Mouse (Mus musculus): ENCODE measurements at regions not wholly inside any gene's neighbourhood (a gene's known extent, or its start where the extent isn't known, plus 50 kb on each side); places are given as distances from the start of the nearest gene placed in this dataset.

DNA sequence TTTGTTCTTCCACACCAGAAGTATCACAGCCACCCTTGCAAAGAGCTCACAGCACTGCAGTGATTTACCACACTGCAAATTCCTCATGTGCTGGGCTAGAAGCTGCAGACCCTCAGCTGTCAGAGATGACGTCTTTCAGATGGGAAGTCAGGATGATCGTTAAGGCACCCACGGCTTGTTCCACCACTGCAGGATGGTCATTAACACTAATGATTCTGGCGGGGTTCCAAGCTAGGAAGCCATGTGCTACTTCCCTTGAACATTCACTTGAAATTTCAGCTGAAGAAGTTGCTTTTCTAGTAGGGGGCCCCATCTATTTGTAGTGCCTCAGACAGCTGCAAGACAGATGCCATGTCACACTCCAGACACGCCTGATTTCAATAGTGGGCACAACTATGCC lies 181.8 kb upstream of the Gm10295 start:
- no peak overlapping the region for H3K4me2 ChIP-seq
- 56% methylated on average over 5 of the region's 5 CpGs for WGBS
- H3K9me3 ChIP-seq, result no peaks in the 10 kb centered on the region
- H3K27me3 ChIP-seq (replicated peaks), result no peaks in the 10 kb centered on the region
- no peak overlapping the region for H3K27ac ChIP-seq
- H3K4me1 ChIP-seq, result no peaks in the 10 kb centered on the region; the same call in 1 of the 2 replicates
- no peak overlapping the region for H3K9ac ChIP-seq
- no peaks in the 10 kb centered on the region for H3K36me3 ChIP-seq (replicated peaks)
- no peak for ATAC-seq (replicated peaks)
- H3K4me3 ChIP-seq, result no peak overlapping the region

- ATAC-seq (replicated peaks), result no peak
- Histone ChIP-seq H3K9ac (no peak overlapping the region), H3K27me3 (replicated peaks) (no peaks in the 10 kb centered on the region), H3K36me3 (replicated peaks) (no peaks in the 10 kb centered on the region), H3K27ac (no peak overlapping the region), H3K4me2 (no peak overlapping the region), H3K4me1 (no peaks in the 10 kb centered on the region; the same call in 1 of the 2 replicates), H3K4me3 (no peak overlapping the region), H3K9me3 (no peaks in the 10 kb centered on the region)
- WGBS, result 64% methylated on average over 6 of the region's 6 CpGs
Observed at GRCm38 (mm10) chr7:71531496-71531895, 180.2 kb upstream of the Gm10295 start.

- H3K4me3 ChIP-seq, result no peak overlapping the region
- H3K4me1 ChIP-seq, result no peaks in the 10 kb centered on the region; the same call in 1 of the 2 replicates
- H3K36me3 ChIP-seq (replicated peaks), result no peaks in the 10 kb centered on the region
- H3K9ac ChIP-seq, result no peak overlapping the region
- no peaks in the 10 kb centered on the region for H3K27me3 ChIP-seq (replicated peaks)
- ATAC-seq (replicated peaks), result no peak
- no peak overlapping the region for H3K27ac ChIP-seq
- 88% methylated on average over 4 of the region's 4 CpGs for WGBS
- H3K4me2 ChIP-seq, result no peak overlapping the region
- no peaks in the 10 kb centered on the region for H3K9me3 ChIP-seq
Observed at GRCm38 (mm10) chr7:71530922-71531321, 179.6 kb upstream of the Gm10295 start.

DNA sequence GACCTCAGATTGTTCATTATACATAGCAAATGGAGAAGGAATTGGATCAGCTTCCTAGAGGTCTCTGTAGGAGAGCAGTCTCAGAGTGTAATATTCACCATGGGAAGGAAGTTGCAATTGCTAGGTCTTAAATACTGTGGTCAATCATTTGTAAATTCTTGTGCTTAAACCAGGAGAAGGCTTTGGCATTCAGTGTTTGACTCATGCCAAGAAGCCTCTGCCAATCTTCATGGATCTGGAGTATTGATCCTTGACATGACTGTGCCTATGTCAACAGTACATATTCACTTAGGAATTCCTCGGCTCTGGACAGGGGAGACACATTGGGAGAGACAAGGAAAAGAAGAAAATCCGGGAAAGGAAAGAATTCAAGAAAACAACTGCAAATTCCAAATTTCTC lies 174.9 kb upstream of the Gm10295 start:
- 79% methylated on average over 2 of the region's 2 CpGs for WGBS
- Histone ChIP-seq H3K9ac (no peak overlapping the region), H3K36me3 (replicated peaks) (no peaks in the 10 kb centered on the region), H3K4me2 (no peak overlapping the region), H3K4me3 (no peak overlapping the region), H3K9me3 (no peaks in the 10 kb centered on the region), H3K27me3 (replicated peaks) (no peaks in the 10 kb centered on the region), H3K4me1 (no peaks in the 10 kb centered on the region), H3K27ac (no peak overlapping the region)
- ATAC-seq (replicated peaks), result no peak

DNA sequence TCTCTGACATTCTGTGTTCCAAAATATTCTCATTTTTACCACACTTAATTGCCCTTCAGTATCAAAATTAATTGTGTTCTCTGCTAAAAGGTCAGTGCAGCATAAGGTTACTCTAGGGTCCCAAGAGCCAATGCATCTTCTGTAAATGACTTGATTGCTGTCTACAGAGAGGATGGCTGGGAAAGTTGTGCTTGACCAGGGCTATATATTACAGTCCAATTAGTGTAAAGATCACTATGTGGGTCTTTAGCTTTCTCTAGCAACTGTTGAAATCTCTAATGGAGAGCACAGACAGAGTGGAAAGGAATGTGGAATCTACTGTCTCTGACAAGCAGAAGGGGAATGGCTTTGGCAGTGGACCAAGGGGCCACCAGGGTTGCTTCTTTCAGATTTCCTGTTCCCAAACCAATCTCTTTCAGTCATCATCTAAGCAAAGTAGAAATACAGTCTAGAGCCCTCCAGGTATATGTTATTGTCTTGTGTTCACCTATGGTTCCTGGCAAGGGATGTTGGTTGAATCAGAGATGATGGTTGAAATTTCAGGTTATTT lies 173.4 kb upstream of the Gm10295 start:
- no peak overlapping the region for H3K9ac ChIP-seq
- H3K27me3 ChIP-seq (replicated peaks), result no peaks in the 10 kb centered on the region
- no peaks in the 10 kb centered on the region for H3K36me3 ChIP-seq (replicated peaks)
- no peaks in the 10 kb centered on the region for H3K4me1 ChIP-seq
- H3K4me2 ChIP-seq, result no peak overlapping the region
- no peaks in the 10 kb centered on the region for H3K9me3 ChIP-seq
- no peak for ATAC-seq (replicated peaks)
- no peak overlapping the region for H3K27ac ChIP-seq
- H3K4me3 ChIP-seq, result no peak overlapping the region

DNA sequence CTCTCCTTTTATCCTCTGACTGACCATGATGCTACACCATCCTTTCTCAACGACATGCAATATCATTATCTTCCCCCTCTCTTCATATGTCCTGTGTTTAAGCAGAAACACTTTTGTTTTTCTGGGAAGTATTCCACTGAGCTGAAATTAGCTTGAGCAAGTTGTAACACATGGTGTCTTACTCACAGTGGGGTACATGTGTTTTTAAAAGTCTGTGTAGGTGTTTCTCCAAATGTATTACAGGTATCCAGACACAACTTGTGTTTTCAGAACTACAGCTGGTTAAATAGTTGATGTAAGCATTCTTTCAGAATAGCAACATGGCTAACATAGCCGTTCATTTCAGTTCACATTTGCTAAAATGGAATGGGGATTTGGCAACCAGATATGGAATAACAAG lies 172.8 kb upstream of the Gm10295 start:
- Histone ChIP-seq H3K27ac (no peak overlapping the region), H3K27me3 (replicated peaks) (no peaks in the 10 kb centered on the region), H3K4me1 (no peaks in the 10 kb centered on the region), H3K9me3 (no peaks in the 10 kb centered on the region), H3K9ac (no peak overlapping the region), H3K4me2 (no peak overlapping the region), H3K4me3 (no peak overlapping the region), H3K36me3 (replicated peaks) (no peaks in the 10 kb centered on the region)
- no peak for ATAC-seq (replicated peaks)
- 75% methylated on average over 2 of the region's 2 CpGs for WGBS

- Histone ChIP-seq H3K27ac (no peak overlapping the region), H3K4me3 (no peak overlapping the region), H3K9me3 (no peaks in the 10 kb centered on the region), H3K4me2 (no peak overlapping the region), H3K36me3 (replicated peaks) (no peaks in the 10 kb centered on the region), H3K4me1 (no peaks in the 10 kb centered on the region), H3K9ac (no peak overlapping the region), H3K27me3 (replicated peaks) (no peaks in the 10 kb centered on the region)
- WGBS, result 66% methylated on average over 3 of the region's 3 CpGs
- ATAC-seq (replicated peaks), result no peak
Observed at GRCm38 (mm10) chr7:71507379-71507778, 156.1 kb upstream of the Gm10295 start.

DNA sequence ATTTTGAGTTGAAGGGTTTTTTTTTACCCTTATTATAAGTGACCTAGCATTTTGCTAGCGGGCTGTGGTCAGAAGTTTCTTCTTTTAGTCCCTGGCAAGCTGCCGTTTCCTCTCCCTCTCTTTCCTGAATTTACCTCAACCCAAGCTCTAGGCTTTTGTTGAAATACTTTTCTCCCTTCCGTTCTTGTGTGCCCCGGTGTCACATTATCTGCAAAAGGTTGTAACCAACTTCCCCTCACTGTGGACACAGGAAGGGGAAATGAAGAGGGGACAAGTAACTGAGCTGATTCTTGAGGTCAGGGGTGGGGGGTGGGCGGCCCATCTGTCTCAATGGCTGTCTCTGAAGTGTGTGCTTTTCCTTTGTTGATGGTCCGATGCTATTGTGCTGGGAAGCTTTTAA lies 149.4 kb upstream of the Gm10295 start:
- no peak overlapping the region for H3K4me3 ChIP-seq
- H3K27ac ChIP-seq, result no peak overlapping the region
- no peaks in the 10 kb centered on the region for H3K27me3 ChIP-seq (replicated peaks)
- WGBS, result 65% methylated on average over 6 of the region's 6 CpGs
- no peak overlapping the region for H3K4me2 ChIP-seq
- no peak overlapping the region for H3K9ac ChIP-seq
- ATAC-seq (replicated peaks), result no peak
- H3K4me1 ChIP-seq, result no peaks in the 10 kb centered on the region
- no peaks in the 10 kb centered on the region for H3K9me3 ChIP-seq
- H3K36me3 ChIP-seq (replicated peaks), result no peaks in the 10 kb centered on the region

- ATAC-seq (replicated peaks), result no peak
- Histone ChIP-seq H3K9ac (no peak overlapping the region), H3K4me1 (no peaks in the 10 kb centered on the region), H3K4me2 (no peak overlapping the region), H3K36me3 (replicated peaks) (no peaks in the 10 kb centered on the region), H3K27me3 (replicated peaks) (no peaks in the 10 kb centered on the region), H3K4me3 (no peak overlapping the region), H3K27ac (no peak overlapping the region), H3K9me3 (no peaks in the 10 kb centered on the region)
- WGBS, result 78% methylated on average over 7 of the region's 7 CpGs
Observed at GRCm38 (mm10) chr7:71498123-71498522, 146.8 kb upstream of the Gm10295 start.

DNA sequence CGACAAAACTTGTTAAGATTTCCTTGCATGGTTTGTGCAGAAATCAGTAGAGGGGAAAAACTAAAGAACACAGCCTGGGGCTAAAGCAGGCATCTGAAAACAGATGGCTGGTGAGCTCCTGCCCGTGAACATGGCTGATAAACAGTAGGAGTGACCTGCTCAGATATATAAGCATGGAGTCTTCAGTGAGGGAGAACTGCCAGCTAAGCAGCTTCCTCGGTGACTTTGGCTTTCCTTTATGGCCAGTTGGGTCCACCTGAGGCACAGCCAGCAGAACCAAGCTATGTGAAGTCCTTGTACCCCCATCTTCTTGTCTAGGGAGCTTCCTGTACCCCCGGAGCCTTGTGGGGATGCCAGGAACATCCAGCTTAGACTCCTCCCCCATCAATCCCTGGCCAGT lies 139.8 kb upstream of the Gm10295 start:
- Histone ChIP-seq H3K27me3 (replicated peaks) (no peaks in the 10 kb centered on the region), H3K36me3 (replicated peaks) (no peaks in the 10 kb centered on the region), H3K27ac (no peak overlapping the region), H3K9ac (no peak overlapping the region), H3K9me3 (no peaks in the 10 kb centered on the region), H3K4me1 (no peaks in the 10 kb centered on the region), H3K4me2 (no peak overlapping the region), H3K4me3 (no peak overlapping the region)
- ATAC-seq (replicated peaks), result no peak
- WGBS, result 71% methylated on average over 4 of the region's 4 CpGs

DNA sequence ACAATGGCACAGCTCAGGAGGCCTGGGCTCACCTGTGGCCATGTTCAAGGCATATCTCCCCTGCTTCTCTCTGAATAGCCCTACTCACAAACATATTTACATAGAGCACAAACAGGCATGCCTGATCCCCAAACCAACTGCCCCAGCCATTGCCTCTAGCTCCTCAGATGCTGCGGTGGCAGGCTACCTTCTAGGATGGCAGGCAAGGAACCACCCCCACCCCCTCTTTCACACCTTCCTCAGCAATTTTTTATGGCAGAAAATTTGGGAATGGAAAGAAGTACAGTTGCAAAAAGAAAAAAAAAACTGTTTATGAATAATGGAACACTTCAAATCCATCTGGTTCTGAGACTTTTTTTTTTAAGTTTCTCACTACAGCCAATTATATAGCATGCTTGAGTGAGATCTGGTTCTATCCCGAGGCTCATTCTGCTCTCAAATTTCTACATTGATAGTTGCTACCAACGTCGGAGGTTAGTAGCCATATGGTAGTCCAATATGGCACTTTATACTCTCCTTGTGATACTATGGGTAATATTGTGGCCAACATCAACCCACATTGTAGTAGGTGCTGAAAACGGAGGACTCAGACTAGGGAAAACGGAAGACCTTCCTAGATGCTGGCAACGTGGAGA lies 136.8 kb upstream of the Gm10295 start:
- 94% methylated on average over 7 of the region's 7 CpGs for WGBS
- no peaks in the 10 kb centered on the region for H3K36me3 ChIP-seq (replicated peaks)
- no peak overlapping the region for H3K9ac ChIP-seq
- ATAC-seq (replicated peaks), result no peak
- no peak overlapping the region for H3K27ac ChIP-seq
- H3K27me3 ChIP-seq (replicated peaks), result no peaks in the 10 kb centered on the region
- H3K4me3 ChIP-seq, result no peak overlapping the region
- no peaks in the 10 kb centered on the region for H3K4me1 ChIP-seq
- H3K4me2 ChIP-seq, result no peak overlapping the region
- no peaks in the 10 kb centered on the region for H3K9me3 ChIP-seq

DNA sequence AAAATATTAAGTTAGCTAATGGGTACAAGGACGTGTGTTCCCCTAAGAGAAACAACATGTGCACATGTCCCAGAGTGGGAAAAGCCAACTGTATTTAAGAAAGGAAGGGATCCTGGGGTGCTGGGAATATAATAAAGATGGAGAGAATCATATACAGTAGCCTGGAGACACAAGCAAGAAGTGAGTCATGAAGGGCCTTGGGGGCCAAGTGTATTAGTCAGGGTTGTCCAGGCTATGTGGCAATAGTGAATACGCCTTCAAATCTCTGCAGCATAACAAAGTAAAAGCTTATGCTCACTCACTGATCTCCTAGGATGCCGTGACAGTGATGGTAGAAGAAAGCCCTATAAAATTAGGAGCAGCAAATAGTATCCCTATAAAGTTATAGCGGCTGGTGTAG lies 124.1 kb upstream of the Gm10295 start:
- Histone ChIP-seq H3K4me3 (no peak overlapping the region), H3K36me3 (replicated peaks) (no peaks in the 10 kb centered on the region), H3K27me3 (replicated peaks) (no peaks in the 10 kb centered on the region), H3K9ac (no peak overlapping the region), H3K4me1 (no peaks in the 10 kb centered on the region), H3K9me3 (no peaks in the 10 kb centered on the region), H3K27ac (no peak overlapping the region), H3K4me2 (no peak overlapping the region)
- WGBS, result 81% methylated on average over 4 of the region's 4 CpGs
- no peak for ATAC-seq (replicated peaks)

GRCm38 (mm10) chr7:71472384-71473141 lies 121.3 kb upstream of the Gm10295 start:
- H3K4me2 ChIP-seq, result no peak overlapping the region
- H3K9ac ChIP-seq, result no peak overlapping the region
- no peak overlapping the region for H3K4me3 ChIP-seq
- H3K36me3 ChIP-seq (replicated peaks), result no peaks in the 10 kb centered on the region
- ATAC-seq (replicated peaks), result no peak
- 82% methylated on average over 12 of the region's 12 CpGs for WGBS
- no peak overlapping the region for H3K27ac ChIP-seq
- no peaks in the 10 kb centered on the region for H3K9me3 ChIP-seq
- H3K27me3 ChIP-seq (replicated peaks), result no peaks in the 10 kb centered on the region
- no peaks in the 10 kb centered on the region for H3K4me1 ChIP-seq
